Mouse (Mus musculus) CH12.LX (cell line): ENCODE measurements at regions not wholly inside any gene's neighbourhood (a gene's known extent, or its start where the extent isn't known, plus 50 kb on each side); places are given as distances from the start of the nearest gene placed in this dataset.
A peak's percentile ranks its signal among the peaks of the same experiment; 100 is the strongest.

Experiments used
- DNase-seq: peaks from one replicate; pipeline ENCODE4 v3.0.0-alpha.2; 2013; ENCODE audit errors: extremely low read depth
- H3K27ac ChIP-seq: 2 replicates; pipeline ENCODE4 v1.5.1; 2012; ENCODE audit warnings: low read depth, mild to moderate bottlenecking, control low read depth, moderate library complexity; ENCODE audit not compliant: insufficient read depth
- H3K27me3 ChIP-seq: replicated peaks from 2 replicates; pipeline ENCODE3; 2012; ENCODE audit warnings: inconsistent platforms
- H3K36me3 ChIP-seq, 2 experiments: replicated peaks in 1 of 2; 2 replicates each; pipeline versions ENCODE3 to v1.6.1; 2012; ENCODE audit warnings: inconsistent platforms in 1 of 2, low read length in 1 of 2, mild to moderate bottlenecking in 1 of 2, mixed read lengths in 1 of 2, moderate library complexity in 1 of 2; ENCODE audit not compliant: control insufficient read depth in 1 of 2, insufficient read depth in 1 of 2
- H3K4me1 ChIP-seq, 2 experiments: 2 replicates each; pipeline ENCODE4 v1.6.1; 2012; ENCODE audit warnings: inconsistent platforms in 1 of 2, moderate library complexity in 1 of 2; ENCODE audit not compliant: insufficient read depth in 2 of 2, control insufficient read depth in 1 of 2
- H3K4me2 ChIP-seq: 2 replicates; pipeline ENCODE4 v1.6.1; 2012; ENCODE audit warnings: low read depth, mild to moderate bottlenecking, control low read depth; ENCODE audit not compliant: poor library complexity, insufficient read depth, severe bottlenecking
- H3K4me3 ChIP-seq, 3 experiments: fragments of 150-350 bp in 1 of 3; sonication (generic) in 1 of 3; replicated peaks in 1 of 3; 2 replicates each; pipeline versions ENCODE3 to v1.5.1; 2011 to 2012; ENCODE audit warnings: low read depth in 2 of 3, low read length in 2 of 3, mild to moderate bottlenecking in 2 of 3, moderate library complexity in 2 of 3, control low read depth in 1 of 3, improper control_type of control experiment in 1 of 3, inconsistent platforms in 1 of 3, mixed read lengths in 1 of 3; ENCODE audit not compliant: poor library complexity in 1 of 3
- H3K79me2 ChIP-seq: replicated peaks from 2 replicates; pipeline ENCODE4 v1.6.1; 2012; ENCODE audit warnings: mild to moderate bottlenecking, moderate library complexity; ENCODE audit not compliant: control insufficient read depth, poor library complexity, insufficient read depth, severe bottlenecking; ENCODE audit errors: extremely low read depth
- H3K9ac ChIP-seq: 2 replicates; pipeline ENCODE4 v1.6.1; 2012; ENCODE audit warnings: low read depth, mild to moderate bottlenecking, control low read depth, moderate library complexity; ENCODE audit not compliant: insufficient read depth
- H3K9me3 ChIP-seq: replicated peaks from 2 replicates; pipeline ENCODE3; 2012; ENCODE audit warnings: low read length, inconsistent platforms, mixed read lengths
- BHLHE40 ChIP-seq: IDR thresholded peaks from 2 replicates; pipeline ENCODE4 v1.6.1; 2011; ENCODE audit warnings: mild to moderate bottlenecking, low read depth, low read length, improper control_type of control experiment
- CHD2 ChIP-seq: IDR thresholded peaks from 2 replicates; pipeline ENCODE4 v1.6.1; 2011; ENCODE audit warnings: low read length, improper control_type of control experiment
- ELF1 ChIP-seq: IDR thresholded peaks from 2 replicates; pipeline ENCODE4 v1.6.1; 2014; ENCODE audit warnings: low read depth, mild to moderate bottlenecking, inconsistent platforms, low read length, improper control_type of control experiment
- EP300 ChIP-seq: IDR thresholded peaks from 2 replicates; pipeline ENCODE4 v1.6.1; 2011; ENCODE audit warnings: low read length, improper control_type of control experiment
- ETS1 ChIP-seq: conservative IDR thresholded peaks from 2 replicates; pipeline ENCODE4 v1.6.1; 2012; ENCODE audit warnings: low read depth, mild to moderate bottlenecking, inconsistent platforms, low read length, improper control_type of control experiment, moderate library complexity
- JUN ChIP-seq: IDR thresholded peaks from 2 replicates; pipeline ENCODE4 v1.6.1; 2011; ENCODE audit warnings: low read depth, mild to moderate bottlenecking, low read length, improper control_type of control experiment, moderate library complexity; ENCODE audit not compliant: insufficient read depth
- JUND ChIP-seq: conservative IDR thresholded peaks from 2 replicates; pipeline ENCODE4 v1.6.1; 2011; ENCODE audit warnings: low read depth, low read length, improper control_type of control experiment
- MAFK ChIP-seq: IDR thresholded peaks from 2 replicates; pipeline ENCODE4 v1.6.1; 2011; ENCODE audit warnings: low read length, improper control_type of control experiment; ENCODE audit not compliant: insufficient replicate concordance
- MAX ChIP-seq: IDR thresholded peaks from 2 replicates; pipeline ENCODE4 v1.6.1; 2011; ENCODE audit warnings: low read length, improper control_type of control experiment
- MAZ ChIP-seq: IDR thresholded peaks from 2 replicates; pipeline ENCODE4 v1.6.1; 2012; ENCODE audit warnings: low read depth, mild to moderate bottlenecking, inconsistent platforms, low read length, improper control_type of control experiment, moderate library complexity
- MEF2A ChIP-seq: IDR thresholded peaks from 2 replicates; pipeline ENCODE4 v1.6.1; 2014; ENCODE audit warnings: low read depth, mild to moderate bottlenecking, inconsistent platforms, low read length, improper control_type of control experiment, borderline replicate concordance
- MXI1 ChIP-seq: IDR thresholded peaks from 2 replicates; pipeline ENCODE4 v1.6.1; 2011; ENCODE audit warnings: mild to moderate bottlenecking, low read depth, low read length, improper control_type of control experiment
- MYC ChIP-seq: IDR thresholded peaks from 2 replicates; pipeline ENCODE4 v1.6.1; 2011; ENCODE audit warnings: low read depth, mild to moderate bottlenecking, improper control_type of control experiment, low read length
- NELFE ChIP-seq: IDR thresholded peaks from 2 replicates; pipeline ENCODE4 v1.6.1; 2011; ENCODE audit warnings: low read depth, low read length, improper control_type of control experiment
- NRF1 ChIP-seq: IDR thresholded peaks from 2 replicates; pipeline ENCODE4 v1.6.1; 2014; ENCODE audit warnings: low read depth, mild to moderate bottlenecking, inconsistent platforms, low read length, improper control_type of control experiment, moderate library complexity
- POLR2A ChIP-seq: IDR thresholded peaks from 2 replicates; pipeline ENCODE4 v1.6.1; 2011; ENCODE audit warnings: low read depth, mild to moderate bottlenecking, improper control_type of control experiment, low read length
- POLR2AphosphoS2 ChIP-seq: IDR thresholded peaks from 2 replicates; pipeline ENCODE4 v1.6.1; 2011; ENCODE audit warnings: low read depth, low read length, improper control_type of control experiment
- RAD21 ChIP-seq: IDR thresholded peaks from 2 replicates; pipeline ENCODE4 v1.6.1; 2011; ENCODE audit warnings: low read depth, mild to moderate bottlenecking, low read length, improper control_type of control experiment, moderate library complexity
- SIN3A ChIP-seq: IDR thresholded peaks from 2 replicates; pipeline ENCODE4 v1.6.1; 2012; ENCODE audit warnings: low read length, improper control_type of control experiment, inconsistent platforms
- TCF12 ChIP-seq: IDR thresholded peaks from 2 replicates; pipeline ENCODE4 v1.6.1; 2014; ENCODE audit warnings: low read depth, mild to moderate bottlenecking, inconsistent platforms, low read length, improper control_type of control experiment
- UBTF ChIP-seq: IDR thresholded peaks from 2 replicates; pipeline ENCODE4 v1.6.1; 2012; ENCODE audit warnings: low read depth, mild to moderate bottlenecking, inconsistent platforms, low read length, improper control_type of control experiment, moderate library complexity
- USF1 ChIP-seq: IDR thresholded peaks from 2 replicates; pipeline ENCODE4 v1.6.1; 2014; ENCODE audit warnings: low read depth, mild to moderate bottlenecking, inconsistent platforms, low read length, improper control_type of control experiment
- USF2 ChIP-seq: conservative IDR thresholded peaks from 2 replicates; pipeline ENCODE4 v1.6.1; 2011; ENCODE audit warnings: low read depth, low read length, improper control_type of control experiment
- ZC3H11A ChIP-seq: IDR thresholded peaks from 2 replicates; pipeline ENCODE4 v1.6.1; 2012; ENCODE audit warnings: low read depth, mild to moderate bottlenecking, inconsistent platforms, low read length, improper control_type of control experiment
- ZNF384 ChIP-seq: IDR thresholded peaks from 2 replicates; pipeline ENCODE4 v1.6.1; 2012; ENCODE audit warnings: low read depth, low read length, improper control_type of control experiment, inconsistent platforms
- dilution Hi-C: fragments of 300-500 bp; cut with MboI; formaldehyde crosslinking; loops from 2 replicates; pipeline ENCODE4 v1.14.3; 2020; ENCODE audit warnings: low sequenced_read_pairs; ENCODE audit not compliant: extremely low pct_unique_long_range_greater_than_20kb, extremely low pct_ligation_motif_present
- in situ Hi-C: fragments of 300-500 bp; cut with MboI; formaldehyde crosslinking; loops from 3 replicates; pipeline ENCODE4 v1.14.3; 2019; ENCODE audit warnings: low sequenced_read_pairs, low pct_ligation_motif_present, low pct_unique_long_range_greater_than_20kb, mixed read lengths

DNA sequence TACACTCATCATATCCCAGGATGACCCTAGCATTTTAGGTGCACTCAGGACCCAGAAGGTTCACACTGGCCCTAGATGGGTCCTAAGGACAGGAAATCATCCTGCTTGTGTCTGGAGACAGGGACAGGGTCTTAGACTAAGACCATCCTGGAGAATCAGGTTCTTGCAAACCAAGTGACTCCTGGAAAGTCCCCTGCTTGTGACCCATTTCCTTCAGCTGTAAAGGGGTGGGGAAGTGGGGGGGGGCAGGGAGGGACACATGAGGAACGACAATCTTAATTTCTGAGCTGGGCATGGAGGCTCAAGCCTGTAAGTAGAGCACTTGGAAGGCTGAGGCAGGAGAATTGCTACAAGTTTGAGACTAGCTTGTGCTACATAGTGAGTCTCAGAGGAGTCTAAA lies 88.2 kb upstream of the Haao start:
- TF ChIP-seq POLR2AphosphoS2: no peak
- no peak for TF ChIP-seq ZC3H11A
- TF ChIP-seq ZNF384: no peak
- TF ChIP-seq POLR2A: no peak
- TF ChIP-seq BHLHE40: 0 out of 2 replicates have a peak, but pooled peaks have one; percentile 30
- no peak for TF ChIP-seq USF2
- TF ChIP-seq MYC: no peak
- TF ChIP-seq JUND: no peak
- no peak for TF ChIP-seq SIN3A
- no peak for TF ChIP-seq USF1
- 0 out of 2 replicates have a peak, but pooled peaks have one; percentile 57 for TF ChIP-seq MAZ
- no peak for TF ChIP-seq RAD21
- TF ChIP-seq NRF1: no peak
- TF ChIP-seq MAX: no peak
- no peak for TF ChIP-seq TCF12
- no peak for TF ChIP-seq MAFK
- peak; percentile 39; the same call in 1 of the 2 replicates for TF ChIP-seq ETS1
- no peak for TF ChIP-seq NELFE
- no peak for TF ChIP-seq MEF2A
- peak; percentile 28; the same call in 1 of the 2 replicates for TF ChIP-seq CHD2
- no peak for TF ChIP-seq ELF1
- no peak for TF ChIP-seq UBTF
- no peak for TF ChIP-seq JUN
- TF ChIP-seq EP300: no peak
- no peak for TF ChIP-seq MXI1
- in situ Hi-C loops: no loop called here
- Histone ChIP-seq H3K36me3 (no peaks in the 10 kb centered on the region), H3K9ac (no peak overlapping the region), H3K4me2 (no peak overlapping the region), H3K4me1 (peaks cover 15 to 54% of the 10 kb centered on the region in 2 experiments), H3K9me3 (no peaks in the 10 kb centered on the region), H3K4me3 (no peak overlapping the region), H3K79me2 (no peaks in the 10 kb centered on the region), H3K27me3 (no peaks in the 10 kb centered on the region), H3K27ac (no peak overlapping the region)
- dilution Hi-C loops: no loop called here
- peak; percentile 48 for DNase-seq
